Mouse (Mus musculus): ENCODE measurements at regions not wholly inside any gene's neighbourhood (a gene's known extent, or its start where the extent isn't known, plus 50 kb on each side); places are given as distances from the start of the nearest gene placed in this dataset.

DNA sequence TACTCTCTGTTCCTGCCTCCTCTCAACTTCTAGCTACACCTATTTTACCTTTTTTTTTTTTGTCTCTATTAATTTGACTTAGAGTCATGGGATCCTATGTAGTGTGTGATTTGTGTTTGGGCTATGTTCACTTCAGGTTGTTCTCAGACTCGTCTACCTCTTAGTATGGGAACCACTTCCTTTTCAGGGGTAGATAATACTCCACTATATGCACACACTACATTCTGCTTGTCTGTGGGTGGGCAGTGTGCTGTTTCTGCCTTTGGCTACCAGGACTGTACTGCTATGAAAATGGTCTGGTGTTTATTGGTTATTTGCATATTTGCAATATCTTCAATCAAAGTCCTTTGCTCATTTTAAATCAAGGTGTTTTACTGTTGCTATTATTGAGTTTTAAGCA is 71.6 kb upstream of the Cpm start:
- Histone ChIP-seq H3K4me2 (replicated peaks) (no peak overlapping the region), H3K4me1 (peaks cover 7% of the 10 kb centered on the region), H3K9me3 (replicated peaks) (no peaks in the 10 kb centered on the region), H3K9ac (no peak overlapping the region), H3K27me3 (no peaks in the 10 kb centered on the region), H3K4me3 (no peak overlapping the region), H3K27ac (no peak overlapping the region), H3K36me3 (no peaks in the 10 kb centered on the region)
- no peak for ATAC-seq (ENCODE audit: low FRiP score)
- WGBS, result 95% methylated on average over 1 of the region's 1 CpGs

DNA sequence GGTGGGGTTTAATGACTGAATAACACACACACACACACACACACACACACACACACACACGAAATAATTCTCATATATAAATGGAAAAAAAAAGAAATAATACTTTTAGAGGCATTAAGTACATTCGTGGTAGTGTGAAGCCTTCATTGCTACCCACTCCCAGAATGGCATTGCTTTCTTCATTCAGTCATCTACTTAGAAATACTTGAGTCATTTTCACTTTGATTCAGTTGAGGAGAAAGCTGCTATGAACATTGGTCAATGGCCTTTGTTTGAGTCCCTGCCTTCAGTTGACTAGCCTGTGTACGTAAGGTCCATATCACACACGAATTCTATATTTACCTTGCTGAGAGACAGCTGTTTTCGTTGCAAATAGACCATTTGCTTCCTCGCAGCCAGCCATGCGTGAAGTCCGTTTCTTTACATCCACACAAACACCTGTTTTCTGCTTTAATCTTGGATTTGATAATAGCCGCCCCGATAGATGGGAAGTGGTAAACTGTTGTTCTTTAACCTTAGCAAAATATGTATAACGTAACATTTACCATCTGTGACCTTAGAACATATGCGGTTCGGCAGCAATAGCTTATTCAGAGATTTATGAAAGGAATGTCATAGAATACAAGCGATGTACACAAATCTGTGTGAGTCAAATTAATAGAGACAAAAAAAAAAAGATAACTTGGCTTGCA is 72.3 kb upstream of the Cpm start:
- ATAC-seq (ENCODE audit: low FRiP score), result no peak
- no peak overlapping the region for H3K9ac ChIP-seq

GRCm38 (mm10) chr10:117556027-117556789 is 73.1 kb upstream of the Cpm start:
- peaks cover 7% of the 10 kb centered on the region for H3K4me1 ChIP-seq
- no peaks in the 10 kb centered on the region for H3K36me3 ChIP-seq
- no peak overlapping the region for H3K4me3 ChIP-seq
- H3K27ac ChIP-seq, result no peak overlapping the region
- H3K4me2 ChIP-seq (replicated peaks), result no peak overlapping the region
- no peak for ATAC-seq (ENCODE audit: low FRiP score)
- no peaks in the 10 kb centered on the region for H3K27me3 ChIP-seq
- WGBS, result 54% methylated on average over 15 of the region's 15 CpGs
- H3K9ac ChIP-seq, result no peak overlapping the region
- no peaks in the 10 kb centered on the region for H3K9me3 ChIP-seq (replicated peaks)

More for the DNA sequence above, 72.3 kb upstream of the Cpm start:
- Histone ChIP-seq H3K27me3 (no peaks in the 10 kb centered on the region), H3K36me3 (no peaks in the 10 kb centered on the region), H3K4me2 (replicated peaks) (no peak overlapping the region), H3K4me1 (peaks cover 7% of the 10 kb centered on the region), H3K9me3 (replicated peaks) (no peaks in the 10 kb centered on the region), H3K4me3 (no peak overlapping the region), H3K27ac (no peak overlapping the region)
- WGBS, result 83% methylated on average over 14 of the region's 14 CpGs

- Histone ChIP-seq H3K4me1 (peaks cover 7% of the 10 kb centered on the region), H3K9ac (no peak overlapping the region), H3K9me3 (replicated peaks) (no peaks in the 10 kb centered on the region), H3K27ac (no peak overlapping the region), H3K4me3 (no peak overlapping the region), H3K36me3 (no peaks in the 10 kb centered on the region), H3K4me2 (replicated peaks) (no peak overlapping the region), H3K27me3 (no peaks in the 10 kb centered on the region)
- 90% methylated on average over 10 of the region's 10 CpGs for WGBS
- no peak for ATAC-seq (ENCODE audit: low FRiP score)
Observed at GRCm38 (mm10) chr10:117555542-117555941, 73.8 kb upstream of the Cpm start.

GRCm38 (mm10) chr10:117555044-117555443 is 74.3 kb upstream of the Cpm start:
- no peaks in the 10 kb centered on the region for H3K27me3 ChIP-seq
- peaks cover 4% of the 10 kb centered on the region for H3K4me1 ChIP-seq
- no peaks in the 10 kb centered on the region for H3K36me3 ChIP-seq
- ATAC-seq (ENCODE audit: low FRiP score), result no peak
- WGBS, result 87% methylated on average over 8 of the region's 8 CpGs
- H3K9ac ChIP-seq, result no peak overlapping the region
- H3K4me3 ChIP-seq, result no peak overlapping the region
- no peak overlapping the region for H3K4me2 ChIP-seq (replicated peaks)
- no peak overlapping the region for H3K27ac ChIP-seq
- no peaks in the 10 kb centered on the region for H3K9me3 ChIP-seq (replicated peaks)

DNA sequence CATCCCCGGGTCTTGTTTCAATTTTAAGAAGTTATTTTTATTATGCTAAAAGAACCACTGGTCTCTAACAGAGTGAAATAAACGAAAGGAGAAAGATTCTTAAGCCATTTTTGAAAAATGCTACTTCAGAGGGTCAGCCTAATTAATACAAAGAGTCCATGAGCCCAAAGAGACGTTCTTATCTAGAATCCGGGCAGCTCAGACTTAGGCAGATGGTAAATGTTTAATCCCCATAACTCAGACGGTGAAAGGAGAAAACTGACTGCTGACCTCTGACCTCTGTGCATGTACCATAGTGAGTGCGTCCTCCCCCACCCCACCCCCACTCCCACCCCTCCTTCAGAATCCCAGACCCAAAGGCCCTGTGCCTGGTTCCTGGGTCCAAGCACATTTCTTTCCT is 74.8 kb upstream of the Cpm start:
- no peak overlapping the region for H3K27ac ChIP-seq
- no peaks in the 10 kb centered on the region for H3K9me3 ChIP-seq (replicated peaks)
- H3K27me3 ChIP-seq, result no peaks in the 10 kb centered on the region
- H3K4me3 ChIP-seq, result no peak overlapping the region
- 57% methylated on average over 6 of the region's 6 CpGs for WGBS
- H3K9ac ChIP-seq, result no peak overlapping the region
- no peak for ATAC-seq (ENCODE audit: low FRiP score)
- H3K4me2 ChIP-seq (replicated peaks), result no peak overlapping the region
- H3K36me3 ChIP-seq, result no peaks in the 10 kb centered on the region
- no peaks in the 10 kb centered on the region for H3K4me1 ChIP-seq

GRCm38 (mm10) chr10:117553211-117554186 is 75.8 kb upstream of the Cpm start:
- Histone ChIP-seq H3K36me3 (no peaks in the 10 kb centered on the region), H3K4me3 (no peak overlapping the region), H3K9ac (no peak overlapping the region), H3K27ac (no peak overlapping the region), H3K4me2 (replicated peaks) (no peak overlapping the region), H3K9me3 (replicated peaks) (no peaks in the 10 kb centered on the region), H3K4me1 (no peaks in the 10 kb centered on the region), H3K27me3 (no peaks in the 10 kb centered on the region)
- WGBS, result 91% methylated on average over 15 of the region's 15 CpGs
- no peak for ATAC-seq (ENCODE audit: low FRiP score)

DNA sequence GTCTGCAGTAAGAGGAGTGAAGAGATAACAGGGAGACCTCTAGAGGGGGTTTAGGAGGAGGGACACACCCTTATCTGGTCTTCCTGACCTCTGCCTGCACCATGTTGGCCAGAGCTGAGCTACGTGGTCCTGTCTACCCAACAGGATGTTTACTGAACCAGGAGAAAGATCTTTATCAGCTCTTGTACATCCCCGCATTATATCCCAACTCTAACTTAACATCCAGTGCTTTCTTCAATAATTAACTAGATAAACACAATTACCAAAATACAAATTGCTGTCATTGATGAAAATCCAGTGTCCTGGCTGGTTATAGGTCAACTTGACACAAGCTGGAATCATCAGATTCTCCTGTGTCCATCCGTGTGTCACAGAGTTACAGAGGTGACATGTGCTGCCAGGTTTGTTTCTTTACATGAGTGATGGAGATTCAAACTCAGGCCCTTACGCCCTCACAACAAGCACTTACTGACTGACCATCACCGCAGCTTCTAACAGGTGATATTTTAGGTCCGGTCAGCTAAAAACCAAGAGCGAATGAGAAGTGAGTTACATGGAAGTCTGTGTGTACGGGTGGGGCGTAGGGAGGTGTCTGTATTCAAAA is 77.1 kb upstream of the Cpm start:
- no peak overlapping the region for H3K27ac ChIP-seq
- 93% methylated on average over 9 of the region's 9 CpGs for WGBS
- H3K27me3 ChIP-seq, result no peaks in the 10 kb centered on the region
- no peak for ATAC-seq (ENCODE audit: low FRiP score)
- no peak overlapping the region for H3K4me3 ChIP-seq
- H3K4me1 ChIP-seq, result no peaks in the 10 kb centered on the region
- no peak overlapping the region for H3K9ac ChIP-seq
- H3K4me2 ChIP-seq (replicated peaks), result no peak overlapping the region
- H3K36me3 ChIP-seq, result no peaks in the 10 kb centered on the region
- H3K9me3 ChIP-seq (replicated peaks), result no peaks in the 10 kb centered on the region

DNA sequence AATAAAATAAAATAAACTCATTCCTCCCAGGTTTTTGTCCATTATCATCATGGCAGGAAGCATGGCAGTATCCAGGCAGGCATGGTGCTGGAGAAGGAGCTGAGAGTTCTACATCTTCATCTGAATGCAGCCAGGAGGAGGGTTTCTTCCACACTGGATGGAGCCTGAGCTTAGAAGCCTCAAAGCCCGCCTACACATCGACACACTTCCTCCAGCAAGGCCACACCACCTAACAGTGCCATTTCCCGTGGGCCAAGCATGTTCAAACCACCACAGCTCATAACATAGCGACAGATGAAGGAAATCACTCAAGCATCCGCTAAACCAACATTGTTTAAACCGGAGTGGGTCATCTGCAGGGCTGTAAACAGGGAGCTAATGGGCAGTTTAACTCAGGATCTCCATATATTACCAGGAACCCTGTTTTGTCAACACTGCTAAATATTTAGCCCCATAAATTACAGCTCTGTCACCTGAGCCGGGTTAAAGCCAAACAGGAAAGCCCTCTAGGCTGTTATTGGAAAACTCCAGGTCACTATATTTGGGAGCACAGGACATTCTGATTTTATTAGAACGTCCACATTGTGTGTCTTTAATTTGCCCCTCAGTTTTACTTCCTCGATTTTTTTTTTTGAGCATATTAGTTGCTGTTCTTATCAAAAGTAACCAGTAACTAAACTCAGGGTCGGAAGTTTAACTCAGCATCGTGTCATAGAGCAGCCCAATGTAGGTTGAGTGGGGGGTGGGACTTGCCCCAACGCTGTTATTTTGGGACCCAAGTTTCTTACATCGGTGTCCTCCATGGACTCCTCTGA is 77.9 kb upstream of the Cpm start:
- Histone ChIP-seq H3K4me2 (replicated peaks) (no peak overlapping the region), H3K27me3 (no peaks in the 10 kb centered on the region), H3K4me3 (no peak overlapping the region), H3K9ac (no peak overlapping the region), H3K36me3 (no peaks in the 10 kb centered on the region), H3K27ac (no peak overlapping the region), H3K9me3 (replicated peaks) (no peaks in the 10 kb centered on the region), H3K4me1 (no peaks in the 10 kb centered on the region)
- ATAC-seq (ENCODE audit: low FRiP score), result no peak
- WGBS, result 90% methylated on average over 13 of the region's 13 CpGs

DNA sequence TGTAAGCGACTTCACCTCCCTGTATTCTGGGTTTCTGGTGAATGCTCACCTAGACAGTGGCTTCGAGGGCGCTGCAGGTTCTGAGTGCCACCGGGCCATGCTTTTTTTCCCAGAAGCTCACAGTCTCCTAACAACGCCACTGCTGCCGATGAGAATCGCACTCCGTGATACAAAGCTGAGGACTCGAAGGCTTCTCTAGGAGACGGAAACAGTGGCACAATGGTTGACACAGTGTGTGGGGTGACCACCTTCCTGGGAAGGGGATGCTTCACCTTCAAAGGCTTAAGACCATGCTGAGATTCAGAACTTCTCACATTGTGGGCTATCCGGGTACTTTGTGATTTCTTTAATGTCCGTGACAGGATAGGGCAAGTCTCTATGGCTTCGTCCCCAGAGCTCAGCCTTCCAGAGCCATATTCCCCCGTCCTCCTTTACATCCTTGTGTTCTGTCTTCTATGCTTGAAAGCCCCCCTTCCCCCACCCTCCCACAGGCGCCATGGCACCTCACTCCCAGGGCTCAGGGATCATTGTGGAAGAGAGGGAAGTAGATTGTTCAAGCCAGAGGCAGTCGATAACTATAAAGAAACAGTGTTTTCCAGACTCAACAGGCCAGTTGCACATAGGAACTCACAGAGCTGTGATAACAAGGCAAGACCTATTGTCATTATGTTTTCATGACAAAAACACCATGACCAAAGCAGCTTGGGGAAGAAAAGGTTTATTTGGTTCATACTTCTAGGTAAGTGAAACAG is 79.3 kb upstream of the Cpm start:
- Histone ChIP-seq H3K9ac (no peak overlapping the region), H3K36me3 (no peaks in the 10 kb centered on the region), H3K27ac (no peak overlapping the region), H3K4me3 (no peak overlapping the region), H3K4me2 (replicated peaks) (no peak overlapping the region), H3K4me1 (no peaks in the 10 kb centered on the region), H3K27me3 (no peaks in the 10 kb centered on the region), H3K9me3 (replicated peaks) (no peaks in the 10 kb centered on the region)
- ATAC-seq (ENCODE audit: low FRiP score), result no peak
- WGBS, result 89% methylated on average over 16 of the region's 16 CpGs

- Histone ChIP-seq H3K9me3 (replicated peaks) (no peaks in the 10 kb centered on the region), H3K4me1 (no peaks in the 10 kb centered on the region), H3K36me3 (no peaks in the 10 kb centered on the region), H3K27ac (no peak overlapping the region), H3K27me3 (no peaks in the 10 kb centered on the region), H3K4me2 (replicated peaks) (no peak overlapping the region), H3K4me3 (no peak overlapping the region), H3K9ac (no peak overlapping the region)
- no peak for ATAC-seq (ENCODE audit: low FRiP score)
- WGBS, result 97% methylated on average over 4 of the region's 4 CpGs
Observed at GRCm38 (mm10) chr10:117549506-117549830, 79.8 kb upstream of the Cpm start.

Measured in hindbrain, embryonic 12.5 days (tissue).